Comparison of ENCODE assay signal across 8 mouse cellular contexts in the genomic region with DNA sequence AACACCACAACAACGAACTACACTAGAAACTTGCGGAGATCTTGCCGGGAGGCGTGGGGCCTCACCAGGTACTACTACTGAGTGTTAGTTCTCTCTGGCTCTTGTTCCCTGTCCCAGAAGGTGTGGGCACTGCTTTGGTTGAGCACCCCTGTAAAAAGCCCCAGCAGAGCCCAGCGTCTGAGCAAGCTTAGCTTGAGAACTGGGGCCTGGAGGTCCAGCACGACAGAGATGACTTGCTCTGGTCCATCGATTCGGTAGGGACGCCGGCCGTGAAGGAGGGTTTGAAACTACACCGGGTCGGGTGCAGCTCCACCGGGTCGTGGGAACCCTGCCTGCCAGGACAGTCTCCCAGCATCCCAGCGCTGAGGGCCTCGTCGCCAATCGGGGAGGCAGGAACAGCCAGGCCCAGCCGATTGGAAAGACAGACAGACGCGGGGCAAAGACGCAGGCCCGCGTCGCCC. TPM values are rescaled to one million over a fixed set of nuclear protein-coding genes. Genes with fewer than 3 reads are reported as not detected.
DNase-seq lines count a peak whose midpoint lies in the region; ATAC-seq and TF ChIP-seq lines count a peak whose summit lies in the region.

No protein-coding gene starts in this region.

- intact Hi-C loops in left cerebral cortex, postnatal 14 days (cut with DNase I): no loop called here

- no peaks in the 10 kb centered on the region for H3K27me3 ChIP-seq in embryonic facial prominence, embryonic 14.5 days (replicated peaks; ENCODE audit: control insufficient read depth, insufficient read depth, low read length)
- no peaks in the 10 kb centered on the region for H3K27me3 ChIP-seq in hindbrain, postnatal 0 days (ENCODE audit: insufficient read depth, low read length)

- H3K9me3 ChIP-seq in embryonic facial prominence, embryonic 14.5 days (ENCODE audit: control insufficient read depth, low read length): no peaks in the 10 kb centered on the region
- no peaks in the 10 kb centered on the region for H3K9me3 ChIP-seq in hindbrain, postnatal 0 days (ENCODE audit: low read length)

- WGBS in lung, adult 2 months: 1% methylated on average over 26 of the region's 26 CpGs
- WGBS in embryonic facial prominence, embryonic 14.5 days: 1% methylated on average over 16 of the region's 26 CpGs
- under 1% methylated on average over 25 of the region's 26 CpGs for WGBS in hindbrain, postnatal 0 days

- peak overlapping the region; percentile 62 for H3K4me2 ChIP-seq in embryonic facial prominence, embryonic 14.5 days (ENCODE audit: low read depth, low read length)
- H3K4me2 ChIP-seq in hindbrain, postnatal 0 days (ENCODE audit: low read depth, low read length): peak overlapping the region; percentile 96

- no peaks in the 10 kb centered on the region for H3K36me3 ChIP-seq in embryonic facial prominence, embryonic 14.5 days (ENCODE audit: control insufficient read depth, insufficient read depth, low read length)
- no peaks in the 10 kb centered on the region for H3K36me3 ChIP-seq in hindbrain, postnatal 0 days (ENCODE audit: insufficient read depth, low read length)

- peaks cover 23% of the 10 kb centered on the region for H3K4me1 ChIP-seq in lung, adult 2 months (ENCODE audit: control insufficient read depth, insufficient read depth, low read length)
- peaks cover 53% of the 10 kb centered on the region for H3K4me1 ChIP-seq in embryonic facial prominence, embryonic 14.5 days (ENCODE audit: control insufficient read depth, insufficient read depth, low read length)
- H3K4me1 ChIP-seq in hindbrain, postnatal 0 days (ENCODE audit: insufficient read depth, low read length): peaks cover 35% of the 10 kb centered on the region

- H3K4me3 ChIP-seq in lung, adult 2 months (replicated peaks; ENCODE audit: extremely low read depth, low read depth, low read length): peak overlapping the region; percentile 58
- H3K4me3 ChIP-seq in embryonic facial prominence, embryonic 14.5 days (ENCODE audit: low read depth, low read length): peak overlapping the region; percentile 88
- peak overlapping the region; percentile 78 for H3K4me3 ChIP-seq in hindbrain, postnatal 0 days (ENCODE audit: low read length)

- H3K27ac ChIP-seq in embryonic facial prominence, embryonic 14.5 days (replicated peaks; ENCODE audit: low read depth, low read length): peak overlapping the region; percentile 94
- H3K27ac ChIP-seq in hindbrain, postnatal 0 days: peak overlapping the region; percentile 94

- H3K9ac ChIP-seq in embryonic facial prominence, embryonic 14.5 days (ENCODE audit: low read depth, low read length): peak overlapping the region; percentile 93
- H3K9ac ChIP-seq in hindbrain, postnatal 0 days (replicated peaks; ENCODE audit: low read length): peak overlapping the region; percentile 94

- ATAC-seq in embryonic facial prominence, embryonic 14.5 days (ENCODE audit: low read depth): no peak; the same call in 1 of the 2 replicates
- ATAC-seq in hindbrain, postnatal 0 days: no peak

- DNase-seq in lung, adult 2 months: peak; percentile 60
- no peak for DNase-seq in lung, postnatal 25 days (ENCODE audit: low spot score)
- DNase-seq in embryonic facial prominence, embryonic 14.5 days (ENCODE audit: low spot score): no peak
- no peak for DNase-seq in hindbrain, postnatal 0 days (ENCODE audit: low spot score)
- DNase-seq in lung, postnatal 10 days: peak; percentile 42
- DNase-seq in layer of hippocampus, adult 18-20 months (ENCODE audit: low spot score in 2 of 2): no peak
- no peak for DNase-seq in left cerebral cortex, postnatal 14 days (ENCODE audit: low spot score in 2 of 2)
- DNase-seq in spleen, adult 18-20 months: no peak

- no peak for TF ChIP-seq CTCF in lung, adult 2 months (IDR thresholded peaks at IDR 0.05; ENCODE audit: insufficient read depth, low read length)
- TF ChIP-seq CTCF in hindbrain, postnatal 0 days (IDR thresholded peaks at IDR 0.05; ENCODE audit: low read depth): no peak

- TF ChIP-seq POLR2A in lung, adult 2 months (IDR thresholded peaks at IDR 0.05; ENCODE audit: borderline replicate concordance, extremely low read depth, low read depth, low read length): no peak

RNA-seq across cellular contexts. Expression of a gene that starts 0.5 kb away (rescaled TPM):
- polyA plus RNA-seq in lung, adult 2 months (2012; rRNA removed): 204 and 210 TPM in 2 replicates
- 158 and 169 TPM in 2 replicates for polyA plus RNA-seq in embryonic facial prominence, embryonic 14.5 days (2014; fragmentation: Nextera tagmentation; extraction: Ambion mirVana)
- total RNA-seq in hindbrain, postnatal 0 days (2014; rRNA removed): 239 and 274 TPM in 2 replicates
- polyA plus RNA-seq in hindbrain, postnatal 0 days (2015; fragmentation: Nextera tagmentation; extraction: Ambion mirVana): 64.1 and 64.7 TPM in 2 replicates
- total RNA-seq in layer of hippocampus, adult 18-20 months (2021): 10 to 100 TPM; 46.4 to 55.0 TPM
- 10 to 100 TPM; 50.7 to 52.0 TPM for total RNA-seq in left cerebral cortex, postnatal 14 days (2021)

RNA-seq across cellular contexts. Expression of a gene that starts 16.2 kb away (rescaled TPM):
- 15.6 and 17.2 TPM in 2 replicates for polyA plus RNA-seq in lung, adult 2 months (2012; rRNA removed)
- polyA plus RNA-seq in embryonic facial prominence, embryonic 14.5 days (2014; fragmentation: Nextera tagmentation; extraction: Ambion mirVana): 11.4 and 13.1 TPM in 2 replicates
- 73.9 and 79.9 TPM in 2 replicates for total RNA-seq in hindbrain, postnatal 0 days (2014; rRNA removed)
- polyA plus RNA-seq in hindbrain, postnatal 0 days (2015; fragmentation: Nextera tagmentation; extraction: Ambion mirVana): 60.1 and 62.2 TPM in 2 replicates
- 10 to 100 TPM; 34.8 to 39.1 TPM for total RNA-seq in layer of hippocampus, adult 18-20 months (2021)
- total RNA-seq in left cerebral cortex, postnatal 14 days (2021): 10 to 100 TPM; 41.3 to 42.7 TPM

RNA-seq across cellular contexts. Expression of a gene that starts 30.7 kb away (rescaled TPM):
- 13.7 and 14.0 TPM in 2 replicates for polyA plus RNA-seq in lung, adult 2 months (2012; rRNA removed)
- polyA plus RNA-seq in embryonic facial prominence, embryonic 14.5 days (2014; fragmentation: Nextera tagmentation; extraction: Ambion mirVana): 7.8 and 8.6 TPM in 2 replicates
- 19.7 and 30.6 TPM in 2 replicates for total RNA-seq in hindbrain, postnatal 0 days (2014; rRNA removed)
- polyA plus RNA-seq in hindbrain, postnatal 0 days (2015; fragmentation: Nextera tagmentation; extraction: Ambion mirVana): 15.8 and 17.8 TPM in 2 replicates
- 10 to 100 TPM; 19.2 to 21.2 TPM for total RNA-seq in layer of hippocampus, adult 18-20 months (2021)
- 10 to 100 TPM; 35.2 to 39.7 TPM for total RNA-seq in left cerebral cortex, postnatal 14 days (2021)

RNA-seq across cellular contexts. Expression of a gene that starts 31.2 kb away (rescaled TPM):
- polyA plus RNA-seq in lung, adult 2 months (2012; rRNA removed): 153 and 372 TPM in 2 replicates
- polyA plus RNA-seq in embryonic facial prominence, embryonic 14.5 days (2014; fragmentation: Nextera tagmentation; extraction: Ambion mirVana): 27.3 and 32.2 TPM in 2 replicates
- 257 and 290 TPM in 2 replicates for total RNA-seq in hindbrain, postnatal 0 days (2014; rRNA removed)
- polyA plus RNA-seq in hindbrain, postnatal 0 days (2015; fragmentation: Nextera tagmentation; extraction: Ambion mirVana): 71.2 and 72.7 TPM in 2 replicates
- 100 to 1,000 TPM; 157 to 166 TPM for total RNA-seq in layer of hippocampus, adult 18-20 months (2021)
- total RNA-seq in left cerebral cortex, postnatal 14 days (2021): 100 to 1,000 TPM; 154 to 159 TPM

RNA-seq across cellular contexts. Expression of a gene that starts 39.6 kb away (rescaled TPM):
- polyA plus RNA-seq in lung, adult 2 months (2012; rRNA removed): 28.2 and 32.2 TPM in 2 replicates
- polyA plus RNA-seq in embryonic facial prominence, embryonic 14.5 days (2014; fragmentation: Nextera tagmentation; extraction: Ambion mirVana): 13.6 and 14.2 TPM in 2 replicates
- 3.3 and 4.8 TPM in 2 replicates for total RNA-seq in hindbrain, postnatal 0 days (2014; rRNA removed)
- polyA plus RNA-seq in hindbrain, postnatal 0 days (2015; fragmentation: Nextera tagmentation; extraction: Ambion mirVana): 2.6 and 5.1 TPM in 2 replicates
- total RNA-seq in layer of hippocampus, adult 18-20 months (2021): 1 to 10 TPM; 4.8 to 5.4 TPM
- 1 to 10 TPM; 6.7 to 8.2 TPM for total RNA-seq in left cerebral cortex, postnatal 14 days (2021)

Comparison
In these comparisons a context has a peak if more than half of its experiments do, and no peak if none do; other contexts are left out.
1. DNase-seq: peak in lung, adult 2 months (single experiment) and lung, postnatal 10 days (single experiment); none in lung, postnatal 25 days (single experiment), embryonic facial prominence, embryonic 14.5 days (single experiment), hindbrain, postnatal 0 days (single experiment), layer of hippocampus, adult 18-20 months (0 of 2), left cerebral cortex, postnatal 14 days (0 of 2) and spleen, adult 18-20 months (0 of 2).
2. Peak in every context shown above with its lines, with median percentiles within 50 percentile points of each other: H3K4me3 ChIP-seq.